Mouse (Mus musculus): Measurements from ENCODE around the gene Smarca2.

Gene Smarca2

DNA sequence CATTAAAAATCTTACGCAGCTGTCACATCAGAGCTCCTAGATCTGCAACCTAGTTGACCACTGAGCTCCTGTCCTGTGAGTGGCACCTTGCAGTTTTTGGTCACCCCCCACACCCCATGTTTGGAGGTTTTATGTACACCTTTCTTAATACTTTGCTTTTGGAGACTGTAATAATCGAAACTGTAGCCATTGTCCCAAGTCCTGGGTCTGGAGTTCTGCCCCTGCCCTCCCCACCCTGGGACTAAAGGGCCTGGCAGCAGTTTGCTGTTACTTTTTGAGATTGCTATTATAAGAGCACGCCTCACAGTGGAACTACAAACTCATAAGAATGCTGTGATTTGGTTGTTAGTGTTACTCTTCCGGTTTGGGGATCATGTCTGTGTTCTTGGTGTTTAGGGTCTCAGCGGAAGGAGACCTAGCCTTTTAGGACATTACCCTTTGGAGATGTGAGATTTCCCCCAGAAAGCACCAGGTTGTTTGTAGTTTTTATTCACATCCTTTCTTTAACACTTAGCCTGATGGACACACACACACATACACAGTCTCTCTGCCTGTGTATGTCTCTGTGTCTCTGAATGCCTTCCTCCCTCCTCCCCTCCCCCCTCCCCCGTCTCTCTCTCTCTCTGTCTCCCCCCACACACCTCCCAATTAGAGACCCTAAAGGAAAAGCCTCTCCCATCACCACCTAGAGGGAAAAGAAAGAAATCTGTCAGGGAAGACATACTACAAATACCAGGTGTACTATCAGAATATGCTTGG, 142.0 kb downstream of the Smarca2 start:
- DNase-seq (ENCODE audit: extremely low spot score, low read depth, low spot score), result no peak

DNA sequence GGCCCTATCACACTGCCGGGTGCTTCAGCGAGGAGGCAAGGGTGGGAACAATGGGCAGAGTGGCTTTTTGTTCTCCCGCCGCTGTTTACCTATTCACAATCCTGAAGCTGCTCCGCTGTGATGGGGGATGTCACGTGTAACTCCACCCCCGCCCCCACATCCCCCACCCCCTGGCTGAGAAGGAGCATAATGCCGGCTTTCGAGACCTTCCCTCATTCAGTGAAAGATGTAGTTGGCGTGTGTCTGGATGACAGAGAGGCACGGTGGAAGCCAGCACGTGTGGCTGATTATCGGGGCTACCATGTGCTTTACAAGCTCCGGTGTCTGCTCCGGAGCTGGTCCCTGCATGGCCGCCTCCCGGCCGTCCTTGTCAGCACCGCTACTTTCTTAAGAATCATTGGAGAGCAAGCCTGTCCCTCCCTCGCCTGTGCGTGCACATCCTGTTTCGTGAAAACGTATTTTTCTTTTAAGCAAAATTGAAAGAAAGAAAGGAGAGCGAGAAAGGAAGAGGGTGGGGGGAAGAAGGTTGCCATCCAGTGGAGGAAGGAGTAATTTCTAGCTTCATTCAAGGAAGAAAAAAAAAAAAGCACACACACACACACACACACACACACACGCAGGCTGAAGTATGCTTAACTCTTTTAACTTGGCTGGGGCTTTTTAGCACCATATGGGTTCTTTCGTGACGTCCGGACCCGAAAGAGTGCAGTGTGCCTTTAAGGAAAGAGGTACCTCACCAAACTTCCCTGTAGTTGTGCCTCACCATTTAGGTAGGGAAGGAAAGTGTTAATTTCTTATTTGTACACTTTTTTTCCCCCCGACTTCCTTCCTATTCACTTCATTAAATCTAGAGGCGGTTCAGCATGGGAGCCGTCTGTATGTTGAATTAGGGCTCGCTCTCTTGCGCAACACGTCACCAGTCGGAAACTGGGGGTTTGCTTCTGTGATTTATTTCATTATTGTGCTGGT, 143.0 kb downstream of the Smarca2 start:
- peak; percentile 81 for DNase-seq (ENCODE audit: extremely low spot score, low read depth, low spot score)

DNA sequence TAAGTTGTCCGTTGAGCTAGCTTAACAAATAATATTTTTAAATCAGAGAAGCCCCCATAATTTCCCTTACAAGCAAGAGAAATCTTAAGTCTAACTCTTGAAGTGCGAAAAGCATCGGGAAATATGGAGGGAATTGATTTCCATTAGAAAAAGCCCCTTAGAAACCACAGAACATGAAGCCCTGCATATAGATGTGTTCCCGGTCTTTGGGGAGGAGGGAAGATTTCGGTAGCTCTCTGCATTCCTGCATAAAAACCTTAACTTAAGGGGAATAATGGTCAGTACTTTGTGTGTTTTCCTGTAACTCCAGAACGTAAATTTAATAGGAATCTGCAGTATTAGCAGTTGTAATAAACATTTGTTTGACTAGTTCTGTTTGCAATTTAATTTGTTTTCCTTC, 143.8 kb downstream of the Smarca2 start:
- no peak for DNase-seq (ENCODE audit: extremely low spot score, low read depth, low spot score)

DNA sequence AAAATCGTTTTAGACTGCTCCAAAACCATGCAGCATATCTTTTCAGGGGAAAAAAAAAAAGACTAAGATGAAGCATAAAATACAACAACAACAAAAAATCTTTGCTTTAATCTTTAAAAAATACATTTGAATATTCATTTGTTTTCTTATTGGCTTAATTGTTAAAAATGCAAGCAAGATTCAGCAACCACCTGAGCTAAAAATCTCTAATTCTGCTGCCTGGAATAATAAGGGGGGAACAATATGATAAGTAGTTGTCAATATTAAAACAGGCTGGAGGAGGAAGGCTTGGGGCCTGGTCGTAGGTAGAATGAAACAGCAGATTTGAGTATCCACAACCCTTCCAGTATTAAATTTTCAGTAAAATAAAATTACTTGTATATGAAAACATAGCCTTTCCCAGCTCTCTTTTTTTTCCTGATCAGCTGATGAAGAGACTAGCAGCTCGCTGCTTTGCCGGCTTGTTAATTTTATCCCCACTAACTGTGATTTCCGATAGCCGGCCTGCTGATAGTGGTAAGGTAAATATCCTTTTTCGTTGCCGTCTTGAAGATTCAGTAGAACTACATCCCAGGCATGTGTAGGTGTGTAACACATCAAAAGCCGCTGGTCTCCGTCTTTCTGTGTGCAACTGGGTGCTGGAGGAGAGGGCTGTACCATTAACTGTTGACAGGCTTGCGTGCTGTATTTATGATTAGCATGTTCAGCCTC, 144.7 kb downstream of the Smarca2 start:
- no peak for DNase-seq (ENCODE audit: extremely low spot score, low read depth, low spot score)

DNA sequence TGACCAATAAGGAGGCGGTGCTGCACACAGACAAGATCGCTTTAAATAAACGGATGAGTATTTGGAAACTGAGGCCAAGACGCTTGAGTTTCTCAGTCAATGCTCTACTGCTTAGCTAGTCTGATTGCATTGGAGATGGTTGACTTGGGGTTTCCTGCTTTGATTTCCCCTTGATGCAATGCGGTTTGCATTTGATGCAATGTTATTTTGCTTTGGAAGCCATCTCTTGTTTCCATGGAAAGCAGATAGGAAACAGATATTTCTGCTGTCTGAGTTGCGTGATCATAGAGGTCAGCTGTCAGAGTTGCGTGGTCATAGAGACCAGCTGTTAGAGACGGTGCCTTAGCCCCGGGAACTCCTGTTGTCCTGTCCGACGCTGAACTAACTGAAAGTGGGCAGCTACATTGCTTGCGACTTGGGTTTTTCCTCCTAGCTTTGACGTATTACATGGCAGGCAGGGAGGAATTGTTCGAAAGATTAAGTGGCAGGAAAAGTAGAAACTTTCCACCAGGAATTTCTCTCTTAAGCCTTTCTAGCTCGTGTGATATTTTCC, 147.8 kb downstream of the Smarca2 start:
- no peak for DNase-seq (ENCODE audit: extremely low spot score, low read depth, low spot score)

DNA sequence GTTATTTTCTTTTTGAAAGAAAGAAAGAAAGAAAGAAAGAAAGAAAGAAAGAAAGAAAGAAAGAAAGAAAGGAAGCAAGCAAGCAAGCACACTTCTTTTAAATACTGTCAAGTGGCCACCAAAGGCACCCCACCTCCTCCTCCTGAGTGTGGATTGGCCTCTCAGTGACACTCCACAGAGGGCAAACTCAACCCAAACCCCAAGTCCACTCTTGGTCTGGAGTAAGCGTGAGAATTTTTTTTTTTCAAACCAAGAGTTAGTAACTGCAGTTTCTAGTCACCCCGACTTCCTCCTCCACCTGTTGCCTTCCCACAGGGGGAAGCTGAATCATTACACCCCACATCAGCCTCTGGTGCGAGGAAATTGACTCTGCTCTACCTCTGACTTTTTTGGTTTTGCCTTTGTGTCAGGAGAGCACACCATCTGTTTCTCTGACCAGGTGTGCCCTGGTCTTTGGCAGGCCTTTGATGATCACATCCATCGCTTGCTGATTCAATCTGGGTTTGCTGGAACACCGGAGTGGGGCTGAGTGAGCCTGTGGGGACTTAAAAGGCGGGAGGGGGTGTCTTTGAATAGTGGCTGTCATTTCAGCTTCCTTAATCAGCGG, 148.5 kb downstream of the Smarca2 start:
- no peak for DNase-seq (ENCODE audit: extremely low spot score, low read depth, low spot score)

DNA sequence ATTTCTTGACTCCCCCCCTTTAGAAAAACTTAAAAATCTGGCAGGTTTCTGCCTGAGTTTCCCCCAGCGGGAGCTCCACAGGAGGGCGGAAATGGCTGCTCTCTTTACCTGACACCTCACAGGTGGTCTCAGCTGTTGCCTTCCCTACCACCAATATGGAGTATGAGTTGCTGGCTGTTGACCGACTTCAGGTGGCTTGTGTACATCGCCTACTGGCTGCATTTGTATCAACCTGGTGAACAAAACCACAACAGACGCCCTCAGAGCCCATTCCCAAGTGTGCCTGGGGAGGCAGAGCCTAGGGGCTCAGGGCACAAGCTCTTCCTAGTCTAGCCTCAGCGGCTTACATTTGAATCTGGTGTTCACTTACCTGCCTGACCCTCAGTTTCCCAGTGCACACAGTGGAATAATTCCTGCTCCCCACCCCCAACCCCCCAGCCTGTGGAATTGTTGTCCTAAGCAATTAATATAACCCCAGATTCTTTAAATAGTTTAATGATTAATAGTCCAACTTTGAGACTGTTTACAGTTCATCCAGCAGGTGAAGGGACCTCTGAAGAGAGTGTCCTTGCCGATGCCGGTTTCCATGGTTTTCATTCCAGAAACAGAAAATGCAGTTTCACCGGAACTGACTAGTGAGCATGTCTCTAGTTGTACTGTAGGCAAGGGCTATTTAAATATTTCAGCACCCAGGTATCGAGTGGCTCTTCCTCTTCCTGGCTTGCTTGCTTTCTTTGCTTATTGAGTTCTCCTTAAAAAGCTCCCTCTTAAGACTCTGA, 149.4 kb downstream of the Smarca2 start:
- DNase-seq (ENCODE audit: extremely low spot score, low read depth, low spot score), result no peak

DNA sequence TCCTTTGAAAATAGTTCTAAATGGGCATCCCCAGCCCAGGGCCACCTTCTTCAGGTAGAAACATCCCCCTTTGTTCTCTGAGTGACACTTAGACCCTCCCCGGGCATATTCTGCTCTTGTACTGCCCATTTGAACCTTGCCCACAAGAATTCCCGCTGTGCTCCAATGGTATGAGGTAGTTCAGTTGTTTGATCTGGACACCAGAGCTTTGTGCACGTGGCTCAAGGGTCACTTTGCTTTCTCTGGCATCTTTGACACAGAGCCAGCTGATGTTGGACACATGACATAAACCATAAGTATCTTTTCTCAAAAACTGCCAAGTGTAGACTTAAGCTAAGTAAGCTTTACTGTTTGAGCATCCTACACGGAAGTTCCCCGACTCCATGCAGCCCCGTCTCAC, 151.1 kb downstream of the Smarca2 start:
- no peak for DNase-seq (ENCODE audit: extremely low spot score, low read depth, low spot score)

DNA sequence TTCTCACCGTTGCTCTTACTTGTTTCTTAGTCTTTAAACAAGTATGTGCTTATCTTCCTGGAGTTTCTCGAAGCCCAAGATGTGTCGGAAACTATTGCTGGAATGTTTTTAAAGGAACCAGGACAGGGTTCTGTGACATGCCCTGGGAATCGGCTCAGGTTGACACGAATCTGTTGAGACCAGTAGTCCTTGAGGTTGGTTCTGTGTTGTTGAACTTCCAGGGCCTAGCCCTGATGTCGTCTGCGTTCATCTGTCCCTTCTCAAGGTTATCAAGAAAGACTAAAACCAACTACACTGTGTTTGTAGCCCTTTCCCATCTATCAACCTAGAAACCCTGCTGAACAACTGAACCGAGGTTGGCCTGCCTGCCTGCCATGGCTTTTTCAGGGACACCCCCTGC, 151.5 kb downstream of the Smarca2 start:
- no peak for DNase-seq (ENCODE audit: extremely low spot score, low read depth, low spot score)

DNA sequence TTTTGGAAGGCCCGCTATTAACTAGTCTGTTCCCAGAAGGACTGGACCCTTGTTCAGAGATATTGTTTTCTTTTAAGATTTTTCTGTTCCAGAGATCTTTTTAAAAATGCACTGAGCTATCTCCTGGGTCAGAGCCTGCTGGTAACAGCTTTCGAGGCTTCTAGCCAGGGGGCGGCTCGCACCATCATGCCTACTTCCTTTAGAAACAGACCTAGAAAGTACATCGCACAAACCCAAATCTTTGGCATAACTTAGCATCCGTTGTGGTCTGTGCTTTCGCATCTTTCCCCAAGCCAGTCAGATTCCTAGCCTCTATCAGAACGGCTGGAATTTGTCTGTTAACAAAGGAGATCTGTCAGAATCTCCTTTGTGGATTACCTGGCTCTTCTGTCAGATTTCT, 153.3 kb downstream of the Smarca2 start:
- no peak for DNase-seq (ENCODE audit: extremely low spot score, low read depth, low spot score)

DNA sequence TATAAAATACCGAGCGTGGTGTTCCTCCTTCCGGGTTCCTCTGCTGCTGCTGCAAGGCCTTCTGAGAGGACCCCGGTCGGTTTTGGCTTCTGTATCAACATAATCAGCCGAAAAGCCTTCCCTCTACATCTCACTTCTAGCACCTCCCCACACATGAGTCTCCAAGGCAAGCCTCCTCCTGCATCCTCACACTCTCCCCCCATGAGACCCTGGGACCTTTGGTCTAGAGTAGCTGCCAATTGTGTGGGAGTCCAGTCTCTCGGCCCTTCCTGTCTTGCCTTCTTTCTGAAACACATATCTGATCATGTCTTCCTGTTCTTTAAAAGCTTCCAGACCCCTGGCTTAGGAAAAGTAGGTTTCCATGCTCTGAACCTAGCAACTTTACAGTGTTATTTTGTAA, 153.8 kb downstream of the Smarca2 start:
- no peak for DNase-seq (ENCODE audit: extremely low spot score, low read depth, low spot score)

DNA sequence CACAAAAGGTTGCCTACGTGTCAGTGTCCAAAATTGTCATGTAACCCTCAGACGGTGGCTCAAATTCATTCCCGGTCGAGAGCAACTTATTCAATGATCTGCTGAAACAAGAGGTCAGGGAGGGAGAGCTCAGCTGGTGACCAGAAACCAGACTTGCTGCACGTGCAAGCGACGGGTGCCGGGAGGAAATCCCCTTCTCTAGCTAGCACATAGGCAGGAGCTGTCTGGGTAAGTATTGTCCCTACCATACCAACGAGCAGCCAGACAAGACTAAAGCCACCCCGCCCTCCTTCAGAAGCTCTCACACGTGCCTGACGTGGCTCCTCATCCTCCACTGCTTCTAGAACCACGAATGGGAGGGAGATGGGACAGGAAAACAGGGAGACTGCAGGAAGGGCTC, 154.4 kb downstream of the Smarca2 start:
- no peak for DNase-seq (ENCODE audit: extremely low spot score, low read depth, low spot score)

DNA sequence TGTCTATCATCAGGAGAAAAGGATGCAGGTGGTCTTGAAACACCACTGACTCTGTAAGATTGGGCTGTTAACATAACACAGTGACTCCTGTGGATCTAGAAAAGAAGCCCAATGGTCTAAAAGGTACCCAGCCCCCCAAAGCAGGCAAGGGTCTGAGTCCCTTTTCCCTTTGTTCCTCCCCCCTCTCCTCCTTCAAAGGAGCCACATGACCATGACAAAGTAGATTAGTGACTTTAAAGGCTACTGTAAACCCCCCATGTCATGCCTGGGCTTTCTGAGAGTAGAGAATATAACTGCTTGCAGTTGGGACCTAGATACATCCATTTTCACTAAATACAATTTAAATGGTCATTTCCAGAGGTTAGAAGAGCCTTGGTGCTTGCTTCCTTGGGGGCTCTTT, 156.4 kb downstream of the Smarca2 start:
- no peak for DNase-seq (ENCODE audit: extremely low spot score, low read depth, low spot score)

DNA sequence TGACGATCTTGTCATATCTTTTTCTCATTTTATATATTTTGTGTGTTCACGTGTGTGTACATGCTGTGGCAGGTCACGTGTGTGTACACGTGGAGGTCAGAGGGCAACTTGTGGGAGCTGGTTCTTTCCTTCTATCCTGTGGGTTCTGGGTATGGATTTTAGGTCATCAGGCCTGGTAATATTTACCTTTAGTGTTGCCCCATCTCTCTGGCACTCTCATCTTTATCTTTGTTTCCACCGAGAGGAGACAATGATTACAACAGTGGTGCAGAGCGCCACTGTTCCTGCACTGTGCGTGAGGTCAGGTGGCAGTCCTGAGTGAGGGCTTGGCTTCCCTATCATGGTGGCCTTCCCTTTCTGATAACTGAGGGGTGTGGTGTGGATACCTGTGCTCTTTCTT, 160.6 kb downstream of the Smarca2 start:
- no peak for DNase-seq (ENCODE audit: extremely low spot score, low read depth, low spot score)

DNA sequence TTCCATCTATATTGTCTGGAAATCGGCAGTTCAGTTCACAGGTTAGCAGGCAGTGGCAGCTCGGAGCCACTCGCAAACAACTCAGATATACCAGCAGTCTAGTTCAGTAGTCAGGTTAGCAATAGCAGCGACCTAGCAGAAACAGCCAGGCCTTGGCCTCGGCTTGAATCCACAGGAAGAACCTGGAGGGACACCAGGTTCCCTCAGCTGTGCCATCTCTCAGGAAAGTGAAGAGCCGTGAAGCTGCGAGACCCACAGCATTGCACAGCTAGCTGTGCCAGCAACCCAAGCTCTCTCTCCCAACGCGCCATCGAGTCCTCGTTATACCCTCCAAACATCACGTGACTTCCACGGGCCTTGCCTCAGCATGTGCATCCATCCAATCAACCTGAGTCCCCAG, 162.6 kb downstream of the Smarca2 start:
- DNase-seq (ENCODE audit: extremely low spot score, low read depth, low spot score), result no peak

DNA sequence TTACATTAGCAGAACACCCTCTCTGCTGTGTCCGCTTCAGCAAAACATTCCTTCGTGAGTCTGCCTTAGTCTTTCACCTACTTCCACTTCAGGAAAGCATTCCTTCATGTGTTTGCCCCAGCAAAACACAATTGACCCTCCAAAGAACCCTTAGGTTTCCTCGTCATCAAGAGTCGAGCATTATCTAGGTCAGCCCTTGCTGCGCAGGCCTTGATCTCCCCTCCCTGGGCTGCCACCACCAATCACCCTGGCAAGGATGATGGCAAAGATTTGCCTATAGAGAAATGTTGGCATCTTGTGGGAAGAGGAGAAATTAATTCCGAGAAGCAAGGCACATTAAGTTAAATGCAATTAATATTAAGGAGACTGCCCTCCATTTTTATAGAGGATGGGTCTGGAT, 163.1 kb downstream of the Smarca2 start:
- no peak for DNase-seq (ENCODE audit: extremely low spot score, low read depth, low spot score)

DNA sequence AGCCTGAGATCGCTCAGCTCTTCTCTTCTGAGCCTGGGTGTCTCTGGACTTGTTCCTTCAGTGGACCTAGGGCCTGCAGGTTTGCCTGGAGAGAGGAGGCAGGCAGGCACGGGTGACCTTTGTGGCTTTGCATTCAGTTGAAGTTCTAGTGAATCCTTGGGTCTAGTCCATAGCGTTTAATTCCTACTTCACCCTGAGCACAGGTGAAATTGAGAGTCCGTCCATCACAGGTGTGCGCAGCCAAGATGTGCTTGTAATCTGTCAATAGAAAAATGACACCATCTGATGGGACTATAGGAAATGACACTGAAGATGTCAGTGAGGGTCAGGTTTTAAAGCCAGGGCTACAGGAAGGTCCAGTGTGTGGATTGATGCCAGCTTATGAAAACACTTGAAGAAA, 164.0 kb downstream of the Smarca2 start:
- no peak for DNase-seq (ENCODE audit: extremely low spot score, low read depth, low spot score)

DNA sequence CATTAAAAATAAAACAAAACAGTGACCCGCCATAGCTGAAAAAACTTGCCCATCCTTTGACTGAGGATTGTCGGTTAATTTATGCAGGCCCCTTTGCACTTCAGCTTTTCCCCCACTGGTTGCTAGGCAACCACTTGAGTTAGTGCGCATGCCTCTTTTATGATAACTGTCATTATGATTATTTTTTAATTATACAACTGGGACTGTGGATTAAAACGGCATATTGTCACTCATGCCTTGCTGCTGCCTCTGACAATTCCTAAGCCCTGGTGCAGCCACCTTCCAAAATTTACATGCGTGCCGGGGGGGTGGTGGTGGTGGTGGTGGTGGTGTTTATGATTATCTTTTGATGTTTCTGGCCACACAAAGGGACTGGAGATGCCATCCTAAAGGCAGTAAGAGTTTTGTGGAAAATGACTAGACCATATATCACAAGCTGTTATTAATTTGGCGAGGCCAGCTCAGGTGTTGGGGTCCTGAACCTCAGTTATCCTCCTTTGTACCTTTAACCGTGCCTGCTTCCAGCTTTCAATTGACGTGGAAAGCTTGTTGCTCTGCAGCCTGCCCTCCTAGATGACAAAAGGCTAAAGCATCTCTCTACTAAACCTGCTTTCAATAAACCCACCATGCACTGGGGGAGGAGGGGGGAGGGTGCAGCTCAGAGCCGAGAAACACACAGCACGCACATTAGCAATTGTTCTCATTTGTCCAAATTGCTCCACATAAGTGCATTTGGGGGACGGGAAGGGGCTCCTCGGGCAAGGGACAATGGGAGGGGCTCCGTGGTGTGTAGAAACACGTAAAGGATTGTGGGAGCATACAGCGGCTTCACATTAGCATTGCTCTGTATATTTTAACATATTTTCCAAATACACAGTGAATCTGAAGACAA, 165.0 kb downstream of the Smarca2 start:
- DNase-seq (ENCODE audit: extremely low spot score, low read depth, low spot score), result no peak

DNA sequence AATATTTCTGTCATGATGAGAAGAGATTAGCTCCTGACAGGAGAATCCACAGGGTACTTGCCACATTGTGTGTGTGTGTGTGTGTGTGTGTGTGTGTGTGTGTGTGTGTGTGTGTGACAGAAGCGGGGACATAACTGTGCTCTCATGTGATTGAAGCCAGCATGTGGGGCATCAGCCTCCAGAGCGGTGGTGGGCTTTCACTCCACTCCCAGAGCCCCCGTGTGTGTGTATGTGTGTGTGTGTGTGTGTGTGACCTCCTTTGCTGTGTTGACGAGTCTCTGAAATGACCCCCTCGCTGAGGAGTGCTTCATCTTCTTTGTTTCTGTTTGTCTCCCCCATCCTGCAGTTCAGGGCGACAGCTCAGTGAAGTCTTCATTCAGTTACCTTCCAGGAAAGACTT, 165.7 kb downstream of the Smarca2 start:
- no peak for DNase-seq (ENCODE audit: extremely low spot score, low read depth, low spot score)
